Mouse (Mus musculus): ENCODE data around the gene Dna2. TPM values are rescaled to one million over a fixed set of nuclear protein-coding genes. Genes with fewer than 3 reads are reported as not detected.

Dna2 gene
- polyA plus RNA-seq, 1 experiment from 2014 or later, result 16.4 TPM

DNA sequence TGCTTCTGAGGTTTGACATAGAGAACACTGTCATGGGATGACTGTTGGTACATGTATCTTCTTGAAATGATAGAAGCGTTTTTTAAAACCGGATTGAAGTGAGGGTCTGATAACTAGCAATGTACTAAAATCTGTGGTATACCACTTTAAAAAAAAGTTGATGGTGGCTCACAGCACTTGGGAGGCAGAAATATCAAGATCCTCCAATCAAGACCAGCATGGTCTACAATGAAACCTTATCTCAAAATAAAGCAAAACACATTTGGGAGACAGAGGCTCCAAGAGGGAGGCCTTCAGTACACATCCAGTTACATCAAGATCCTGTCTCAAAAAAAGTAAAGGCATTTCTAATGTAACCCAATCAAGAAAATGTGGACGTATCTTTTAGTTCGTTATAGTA lies 74.9 kb downstream of the Dna2 start:
- Histone ChIP-seq H3K4me2 (peak overlapping the region; percentile 59), H3K36me3 (0 out of 2 replicates have a peak, but pooled peaks cover 9% of the 10 kb centered on the region), H3K9me3 (no peaks in the 10 kb centered on the region), H3K4me3 (replicated peaks) (peak overlapping the region; percentile 85), H3K4me1 (peaks cover 15% of the 10 kb centered on the region; the same call in 1 of the 2 replicates), H3K9ac (peak overlapping the region; percentile 11; the same call in 1 of the 2 replicates), H3K27me3 (replicated peaks) (no peaks in the 10 kb centered on the region), H3K27ac (no peak overlapping the region)
- WGBS, result 30% methylated on average over 4 of the region's 4 CpGs
- no peak for ATAC-seq (ENCODE audit: insufficient read depth, low FRiP score, low read depth)

- H3K4me2 ChIP-seq, result peak overlapping the region; percentile 59
- no peaks in the 10 kb centered on the region for H3K9me3 ChIP-seq
- H3K27me3 ChIP-seq (replicated peaks), result no peaks in the 10 kb centered on the region
- H3K4me3 ChIP-seq (replicated peaks), result peak overlapping the region; percentile 85
- no peak for ATAC-seq (ENCODE audit: insufficient read depth, low FRiP score, low read depth)
- under 1% methylated on average over 27 of the region's 27 CpGs for WGBS
- H3K9ac ChIP-seq, result peak overlapping the region; percentile 99
- 0 out of 2 replicates have a peak, but pooled peaks cover 4% of the 10 kb centered on the region for H3K36me3 ChIP-seq
- peak overlapping the region; percentile 100 for H3K27ac ChIP-seq
- H3K4me1 ChIP-seq, result peaks cover 15% of the 10 kb centered on the region; the same call in 1 of the 2 replicates
These were observed 75.8 kb downstream of the Dna2 start for GRCm38 (mm10) chr10:63022541-63023120.

GRCm38 (mm10) chr10:63023121-63023748 lies 76.4 kb downstream of the Dna2 start:
- Histone ChIP-seq H3K4me2 (peak overlapping the region; percentile 59), H3K9me3 (no peaks in the 10 kb centered on the region)
- WGBS, result 0% methylated on average over 63 of the region's 68 CpGs

More at GRCm38 (mm10) chr10:63023121-63023748, 76.4 kb downstream of the Dna2 start:
- peaks cover 15% of the 10 kb centered on the region; the same call in 1 of the 2 replicates for H3K4me1 ChIP-seq
- H3K4me3 ChIP-seq (replicated peaks), result peak overlapping the region; percentile 85
- H3K9ac ChIP-seq, result peak overlapping the region; percentile 99
- no peaks in the 10 kb centered on the region for H3K36me3 ChIP-seq
- no peaks in the 10 kb centered on the region for H3K27me3 ChIP-seq (replicated peaks)
- ATAC-seq (ENCODE audit: insufficient read depth, low FRiP score, low read depth), result peak; percentile 20; the same call in 1 of the 2 replicates
- peak overlapping the region; percentile 100 for H3K27ac ChIP-seq

Other genes starting within 250 kb of the Dna2 start
- gene Stox1, start 220.9 kb upstream of the Dna2 start, polyA plus RNA-seq (2015; fragmentation: Nextera tagmentation; extraction: Ambion mirVana), result 1.5 TPM in 2 replicates
- 100 and 115 TPM in 2 replicates for gene Ccar1, start 154.7 kb upstream of the Dna2 start, polyA plus RNA-seq (2015; fragmentation: Nextera tagmentation; extraction: Ambion mirVana)
- gene Tet1, start 38.0 kb upstream of the Dna2 start, polyA plus RNA-seq (2015; fragmentation: Nextera tagmentation; extraction: Ambion mirVana), result 17.7 and 23.0 TPM in 2 replicates
- 12.2 and 13.4 TPM in 2 replicates for gene Slc25a16, start 26.4 kb upstream of the Dna2 start, polyA plus RNA-seq (2015; fragmentation: Nextera tagmentation; extraction: Ambion mirVana)
- 26.6 TPM in 2 replicates for gene Rufy2, start 33.2 kb downstream of the Dna2 start, polyA plus RNA-seq (2015; fragmentation: Nextera tagmentation; extraction: Ambion mirVana)
- 87.7 and 94.5 TPM in 2 replicates for gene Hnrnph3, start 77.2 kb downstream of the Dna2 start, polyA plus RNA-seq (2015; fragmentation: Nextera tagmentation; extraction: Ambion mirVana)
- 4.7 and 6.5 TPM in 2 replicates for gene Pbld2, start 77.3 kb downstream of the Dna2 start, polyA plus RNA-seq (2015; fragmentation: Nextera tagmentation; extraction: Ambion mirVana)
- 6.5 and 8.3 TPM in 2 replicates for gene Pbld1, start 113.1 kb downstream of the Dna2 start, polyA plus RNA-seq (2015; fragmentation: Nextera tagmentation; extraction: Ambion mirVana)
- 0.08 and 0.23 TPM in 2 replicates for gene Atoh7, start 152.6 kb downstream of the Dna2 start, polyA plus RNA-seq (2015; fragmentation: Nextera tagmentation; extraction: Ambion mirVana)